Mouse (Mus musculus): ENCODE data around the gene 9930111J21Rik2.

- TF ChIP-seq POLR2A (IDR thresholded peaks at IDR 0.05; ENCODE audit: insufficient read length, low read depth) = no peak
- TF ChIP-seq USF1 (IDR thresholded peaks at IDR 0.05; ENCODE audit: low read depth) = no peak
- no peak for TF ChIP-seq TCF12 (IDR thresholded peaks at IDR 0.05; ENCODE audit: insufficient read depth, poor library complexity, severe bottlenecking)
- TF ChIP-seq POLR2AphosphoS2 (IDR thresholded peaks at IDR 0.05; ENCODE audit: insufficient read length, low read depth) = no peak
- TF ChIP-seq E2F4 (IDR thresholded peaks at IDR 0.05; ENCODE audit: insufficient read depth) = no peak
- TF ChIP-seq MAX (IDR thresholded peaks at IDR 0.05; ENCODE audit: low read depth) = no peak
- TF ChIP-seq MYOD1 (IDR thresholded peaks at IDR 0.05; ENCODE audit: control insufficient read depth in 1 of 3, insufficient read length in 2 of 3, low read depth in 2 of 3) = no peak
- no peak for TF ChIP-seq MYOG (IDR thresholded peaks at IDR 0.05; ENCODE audit: control insufficient read depth in 1 of 3, insufficient read depth in 1 of 3, insufficient read length in 2 of 3, low read depth in 2 of 3)
Measured at GRCm38 (mm10) chr11:49083146-49083545, 32.1 kb upstream of the 9930111J21Rik2 start.
